Mouse (Mus musculus) heart, embryonic 14.5 days (tissue): ENCODE results near the gene Tent5b. TPM values are rescaled to one million over a fixed set of nuclear protein-coding genes. Genes with fewer than 3 reads are reported as not detected.

Experiments used
- ATAC-seq: fragments of 200-750 bp; cut with Nextera tagmentation; 2 replicates; pipeline ENCODE4 v1.8.0; 2017; ENCODE audit warnings: low read depth, moderate TSS enrichment; ENCODE audit not compliant: insufficient number of reproducible peaks, insufficient read depth, low FRiP score
- H3K27ac ChIP-seq, 2 experiments: fragments of 200-500 bp in 1 of 2; fragments of 300-500 bp in 1 of 2; sonication (generic) in 1 of 2; replicated peaks in 1 of 2; 2 replicates each; pipeline ENCODE4 v1.5.1; 2012 to 2014; ENCODE audit warnings: low read depth in 2 of 2, low read length in 2 of 2, control low read depth in 1 of 2, mild to moderate bottlenecking in 1 of 2, mixed read lengths in 1 of 2; ENCODE audit not compliant: control insufficient read depth in 1 of 2, insufficient read depth in 1 of 2
- H3K27me3 ChIP-seq: fragments of 300-500 bp; sonication (generic); 2 replicates; pipeline ENCODE4 v1.6.1; 2014; ENCODE audit warnings: mild to moderate bottlenecking, low read length, control low read depth; ENCODE audit not compliant: control insufficient read depth, insufficient read depth
- H3K36me3 ChIP-seq: fragments of 300-500 bp; sonication (generic); 2 replicates; pipeline ENCODE4 v1.6.1; 2014; ENCODE audit warnings: mild to moderate bottlenecking, control low read depth, low read length, mixed read lengths; ENCODE audit not compliant: control insufficient read depth, insufficient read depth
- H3K4me1 ChIP-seq, 2 experiments: fragments of 200-500 bp in 1 of 2; fragments of 300-500 bp in 1 of 2; sonication (generic) in 1 of 2; 2 replicates each; pipeline ENCODE4 v1.6.1; 2012 to 2014; ENCODE audit warnings: low read length in 2 of 2, control low read depth in 1 of 2, mixed read lengths in 1 of 2; ENCODE audit not compliant: control insufficient read depth in 2 of 2, insufficient read depth in 2 of 2
- H3K4me2 ChIP-seq: fragments of 300-500 bp; sonication (generic); 2 replicates; pipeline ENCODE4 v1.6.1; 2014; ENCODE audit warnings: mild to moderate bottlenecking, low read length
- H3K4me3 ChIP-seq, 2 experiments: fragments of 200-500 bp in 1 of 2; fragments of 300-500 bp in 1 of 2; sonication (generic) in 1 of 2; 2 replicates each; pipeline ENCODE4 v1.5.1; 2012 to 2014; ENCODE audit warnings: low read length in 2 of 2, mild to moderate bottlenecking in 2 of 2, control low read depth in 1 of 2, low read depth in 1 of 2, moderate library complexity in 1 of 2; ENCODE audit not compliant: control insufficient read depth in 1 of 2, insufficient read depth in 1 of 2
- H3K9ac ChIP-seq: fragments of 300-500 bp; sonication (generic); 2 replicates; pipeline ENCODE4 v1.6.1; 2014; ENCODE audit warnings: mild to moderate bottlenecking, low read length
- H3K9me3 ChIP-seq: fragments of 300-500 bp; sonication (generic); 2 replicates; pipeline ENCODE4 v1.6.1; 2016; ENCODE audit warnings: low read length, control low read depth; ENCODE audit not compliant: control insufficient read depth
- WGBS: fragments of 180-500 bp; shearing (Covaris S2); extraction: QIAGEN DNeasy Blood & Tissue Kit; methylation state at CpG from one replicate; pipeline ENCODE4 v1.1.7; 2014; 5-methylcytosine and 5-hydroxymethylcytosine counted together
- polyA plus RNA-seq: library from polyadenylated mRNA; unstranded; fragments of >200 nt; fragmentation: Nextera tagmentation; extraction: Ambion mirVana; gene quantifications from 2 replicates; pipeline ENCODE4 v1.2.1, GENCODE M21; 2014

The Tent5b gene
- polyA plus RNA-seq, result 0.28 and 0.61 TPM in 2 replicates

GRCm38 (mm10) chr4:133479458-133480184 is at the start of gene Tent5b:
TSS of gene Tent5b (plus strand) at chr4:133480132.
- Histone ChIP-seq H3K4me2 (peak within 1 kb of the TSS; percentile 73), H3K4me3 (peak within 1 kb of the TSS; percentile 51 to 53), H3K36me3 (no peaks in the 10 kb centered on the region), H3K9ac (peak within 1 kb of the TSS; percentile 71), H3K9me3 (no peaks in the 10 kb centered on the region), H3K4me1 (peaks cover 14 to 16% of the 10 kb centered on the region in 2 experiments; a peak in 3 of 4 replicates), H3K27me3 (peaks cover 52% of the 10 kb centered on the region), H3K27ac (no peak within 1 kb of the TSS)
- 3% methylated on average over 29 of the region's 29 CpGs for WGBS
- ATAC-seq, result peak; percentile 96

- no peaks in the 10 kb centered on the region for H3K4me1 ChIP-seq
- no peak overlapping the region for H3K27ac ChIP-seq
- H3K4me3 ChIP-seq, result no peak overlapping the region
- no peak overlapping the region for H3K9ac ChIP-seq
- H3K4me2 ChIP-seq, result no peak overlapping the region
- no peaks in the 10 kb centered on the region for H3K36me3 ChIP-seq
- 84% methylated on average over 6 of the region's 6 CpGs for WGBS
- no peak for ATAC-seq
- no peaks in the 10 kb centered on the region for H3K9me3 ChIP-seq
- no peaks in the 10 kb centered on the region for H3K27me3 ChIP-seq
These were observed 48.4 kb upstream of the Tent5b start for GRCm38 (mm10) chr4:133431508-133431907.

GRCm38 (mm10) chr4:133432560-133433171 is 47.3 kb upstream of the Tent5b start:
- Histone ChIP-seq H3K4me3 (no peak overlapping the region), H3K36me3 (no peaks in the 10 kb centered on the region), H3K4me2 (peak overlapping the region; percentile 3; the same call in 1 of the 2 replicates), H3K27ac (no peak overlapping the region), H3K27me3 (no peaks in the 10 kb centered on the region), H3K9ac (no peak overlapping the region), H3K9me3 (no peaks in the 10 kb centered on the region), H3K4me1 (no peaks in the 10 kb centered on the region)
- WGBS, result 11% methylated on average over 17 of the region's 17 CpGs
- ATAC-seq, result no peak

- H3K27ac ChIP-seq, result no peak overlapping the region
- no peak for ATAC-seq
- no peaks in the 10 kb centered on the region for H3K36me3 ChIP-seq
- H3K4me1 ChIP-seq, result peaks cover 10 to 12% of the 10 kb centered on the region in 2 experiments
- WGBS, result 89% methylated on average over 11 of the region's 11 CpGs
- no peak overlapping the region for H3K9ac ChIP-seq
- no peaks in the 10 kb centered on the region for H3K27me3 ChIP-seq
- no peak overlapping the region for H3K4me3 ChIP-seq
- H3K4me2 ChIP-seq, result no peak overlapping the region
- H3K9me3 ChIP-seq, result no peaks in the 10 kb centered on the region
These were observed 44.0 kb upstream of the Tent5b start for GRCm38 (mm10) chr4:133435921-133436320.

GRCm38 (mm10) chr4:133439460-133440376 is 40.2 kb upstream of the Tent5b start:
- no peak for ATAC-seq
- Histone ChIP-seq H3K4me3 (peak overlapping the region in 1 of 2 experiments; percentile 9; a peak in 1 of 4 replicates), H3K27ac (0 out of 4 replicates have a peak overlapping the region, but pooled peaks of 1 of the 2 experiments have one; percentile 26), H3K9me3 (no peaks in the 10 kb centered on the region), H3K4me1 (peaks cover 12 to 13% of the 10 kb centered on the region in 2 experiments), H3K4me2 (peak overlapping the region; percentile 50), H3K36me3 (no peaks in the 10 kb centered on the region), H3K9ac (no peak overlapping the region), H3K27me3 (no peaks in the 10 kb centered on the region)
- WGBS, result 9% methylated on average over 17 of the region's 17 CpGs

- no peaks in the 10 kb centered on the region for H3K36me3 ChIP-seq
- no peaks in the 10 kb centered on the region for H3K27me3 ChIP-seq
- H3K27ac ChIP-seq, result no peak overlapping the region
- no peaks in the 10 kb centered on the region for H3K9me3 ChIP-seq
- peaks cover 12 to 13% of the 10 kb centered on the region in 2 experiments for H3K4me1 ChIP-seq
- H3K4me2 ChIP-seq, result peak overlapping the region; percentile 50
- 8% methylated on average over 6 of the region's 6 CpGs for WGBS
- no peak for ATAC-seq
- H3K4me3 ChIP-seq, result no peak overlapping the region
- no peak overlapping the region for H3K9ac ChIP-seq
These were observed 39.5 kb upstream of the Tent5b start for GRCm38 (mm10) chr4:133440377-133440795.

GRCm38 (mm10) chr4:133442194-133442593 is 37.7 kb upstream of the Tent5b start:
- peaks cover 12 to 13% of the 10 kb centered on the region in 2 experiments for H3K4me1 ChIP-seq
- H3K9me3 ChIP-seq, result no peaks in the 10 kb centered on the region
- H3K4me2 ChIP-seq, result no peak overlapping the region
- 64% methylated on average over 3 of the region's 3 CpGs for WGBS
- H3K9ac ChIP-seq, result no peak overlapping the region
- no peaks in the 10 kb centered on the region for H3K36me3 ChIP-seq
- no peak for ATAC-seq
- H3K4me3 ChIP-seq, result no peak overlapping the region
- H3K27me3 ChIP-seq, result no peaks in the 10 kb centered on the region
- peak overlapping the region; percentile 31 to 83; a peak in 3 of 4 replicates for H3K27ac ChIP-seq
